Mouse (Mus musculus) ES-Bruce4 (cell line): ENCODE data around the gene Cadm3.

Experiments
- CTCF ChIP-seq: IDR thresholded peaks from one replicate; pipeline ENCODE4 v1.8.1; 2011; ENCODE audit warnings: low read depth, low read length
- POLR2A ChIP-seq: IDR thresholded peaks from one replicate; pipeline ENCODE4 v1.8.1; 2011; ENCODE audit warnings: low read length; ENCODE audit not compliant: insufficient read depth

DNA sequence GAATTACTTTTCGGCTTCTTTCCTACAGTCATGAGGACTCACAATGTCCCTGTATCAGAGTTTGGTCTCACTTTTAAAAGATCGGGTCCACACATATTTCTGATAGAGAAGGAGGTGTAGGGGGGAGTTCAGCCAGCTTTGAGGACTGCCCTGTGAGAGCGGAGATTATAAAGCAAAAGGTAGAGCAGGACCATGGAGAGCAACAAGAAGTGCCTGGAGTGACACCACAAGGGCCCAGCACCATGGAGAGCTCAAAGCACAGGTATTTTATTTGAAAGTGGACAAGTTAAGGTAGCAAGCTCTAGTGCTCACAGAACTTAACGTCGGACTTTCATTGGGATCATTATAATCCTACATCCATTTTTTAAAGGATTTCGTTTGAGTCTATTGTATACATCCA lies 5.8 kb downstream of the Cadm3 start:
- TF ChIP-seq POLR2A (no peak), CTCF (no peak)
